Mouse (Mus musculus) heart, embryonic 14.5 days (tissue): ENCODE data around the gene Fam76a. TPM values are rescaled to one million over a fixed set of nuclear protein-coding genes. Genes with fewer than 3 reads are reported as not detected.

Experiments
- polyA plus RNA-seq: library from polyadenylated mRNA; unstranded; fragments of >200 nt; fragmentation: Nextera tagmentation; extraction: Ambion mirVana; gene quantifications from 2 replicates; pipeline ENCODE4 v1.2.1, GENCODE M21; 2014

Gene Fam76a
- polyA plus RNA-seq, 1 experiment from 2014 or later, result 44.9 TPM

Other genes starting within 250 kb of the Fam76a start
- gene Xkr8, start 190.0 kb downstream of the Fam76a start, polyA plus RNA-seq, result 4.7 and 4.9 TPM in 2 replicates
- 4.4 TPM in 2 replicates for gene Smpdl3b, start 165.3 kb downstream of the Fam76a start, polyA plus RNA-seq
- 74.3 and 78.8 TPM in 2 replicates for gene Rpa2, start 154.2 kb downstream of the Fam76a start, polyA plus RNA-seq
- 1.2 and 1.7 TPM in 2 replicates for gene Themis2, start 126.2 kb downstream of the Fam76a start, polyA plus RNA-seq
- 31.9 and 33.1 TPM in 2 replicates for gene Ppp1r8, start 79.4 kb downstream of the Fam76a start, polyA plus RNA-seq
- gene Stx12, start 38.0 kb downstream of the Fam76a start, polyA plus RNA-seq, result 60.2 and 64.0 TPM in 2 replicates
- gene Fgr, start 51.5 kb upstream of the Fam76a start, polyA plus RNA-seq, result 0.18 and 0.74 TPM in 2 replicates
- gene Ahdc1, start 88.7 kb upstream of the Fam76a start, polyA plus RNA-seq, result 7.1 and 9.0 TPM in 2 replicates
- gene Wasf2, start 207.9 kb upstream of the Fam76a start, polyA plus RNA-seq, result 50.7 and 68.6 TPM in 2 replicates